Mouse (Mus musculus) common myeloid progenitor, adult 5-6 weeks (primary cell): ENCODE measurements around the gene Ccdc159. TPM values are rescaled to one million over a fixed set of nuclear protein-coding genes. Genes with fewer than 3 reads are reported as not detected.

ENCODE experiments used
- ATAC-seq: replicated peaks from 2 replicates; pipeline ENCODE4 v1.8.0; 2016; ENCODE audit warnings: low read depth, mild to moderate bottlenecking, moderate TSS enrichment, inconsistent platforms; ENCODE audit not compliant: poor library complexity, severe bottlenecking
- total RNA-seq: library from RNA; stranded (forward); fragments of 200-1000, 187-1606 nt; gene quantifications from 2 replicates; pipeline ENCODE4 v1.2.3, GENCODE M21; 2017

The Ccdc159 gene
- not detected in 2 replicates for total RNA-seq

GRCm38 (mm10) chr9:21927208-21927753, at the start of gene Ccdc159, which contains the start of gene Tmem205:
Gene Ccdc159, plus strand, starts transcription at chr9:21927471.
Gene Tmem205, minus strand, starts transcription at chr9:21927556.
- peak; percentile 76 for ATAC-seq

GRCm38 (mm10) chr9:21889229-21889628, 38.0 kb upstream of the Ccdc159 start:
- ATAC-seq: 0 out of 2 replicates have a peak, but pooled peaks have one; percentile 47

- ATAC-seq: peak; percentile 99
Measured at GRCm38 (mm10) chr9:21901223-21901820, 25.9 kb upstream of the Ccdc159 start.

GRCm38 (mm10) chr9:21904031-21904430, 23.2 kb upstream of the Ccdc159 start:
- ATAC-seq: no peak

GRCm38 (mm10) chr9:21908216-21908615, 19.1 kb upstream of the Ccdc159 start:
- peak; percentile 57 for ATAC-seq

- ATAC-seq: peak; percentile 90
Measured at GRCm38 (mm10) chr9:21909474-21910223, 17.6 kb upstream of the Ccdc159 start.

GRCm38 (mm10) chr9:21916851-21917492, 10.3 kb upstream of the Ccdc159 start:
- no peak for ATAC-seq

- ATAC-seq: peak; percentile 27
Measured at GRCm38 (mm10) chr9:21917493-21918034, 9.7 kb upstream of the Ccdc159 start.

GRCm38 (mm10) chr9:21918035-21918592, 9.2 kb upstream of the Ccdc159 start, which contains the start of gene Rab3d:
Gene Rab3d, minus strand, starts transcription at chr9:21918192.
- peak; percentile 95 for ATAC-seq

GRCm38 (mm10) chr9:21918692-21919384, 8.4 kb upstream of the Ccdc159 start:
- ATAC-seq: no peak

- ATAC-seq: no peak
Measured at GRCm38 (mm10) chr9:21923036-21923435, 4.2 kb upstream of the Ccdc159 start.

GRCm38 (mm10) chr9:21923490-21924098, 3.7 kb upstream of the Ccdc159 start:
- ATAC-seq: no peak

- peak; percentile 81 for ATAC-seq
Measured at GRCm38 (mm10) chr9:21924099-21924493, 3.2 kb upstream of the Ccdc159 start.

GRCm38 (mm10) chr9:21925034-21925433, 2.2 kb upstream of the Ccdc159 start:
- no peak for ATAC-seq

- no peak for ATAC-seq
Measured at GRCm38 (mm10) chr9:21925506-21925905, 1.8 kb upstream of the Ccdc159 start.

GRCm38 (mm10) chr9:21926155-21926554, 1.1 kb upstream of the Ccdc159 start:
- no peak for ATAC-seq

GRCm38 (mm10) chr9:21926784-21927183, 487 bp upstream of the Ccdc159 start:
- no peak for ATAC-seq

- no peak for ATAC-seq
Measured at GRCm38 (mm10) chr9:21929208-21929607, 1.9 kb downstream of the Ccdc159 start.

- ATAC-seq: no peak
Measured at GRCm38 (mm10) chr9:21932006-21932405, 4.7 kb downstream of the Ccdc159 start.
